Mouse (Mus musculus) cortical plate, adult 2 months (tissue): ENCODE results near the gene Adarb1. TPM values are rescaled to one million over a fixed set of nuclear protein-coding genes. Genes with fewer than 3 reads are reported as not detected.

Experiments
- H3K27ac ChIP-seq: fragments of 200-500 bp; 2 replicates; pipeline ENCODE4 v1.5.1; 2012; ENCODE audit warnings: low read length, control low read depth, inconsistent platforms; ENCODE audit not compliant: insufficient read depth
- H3K4me1 ChIP-seq: fragments of 200-500 bp; 2 replicates; pipeline ENCODE4 v1.6.1; 2011; ENCODE audit warnings: low read length; ENCODE audit not compliant: control insufficient read depth, insufficient read depth
- H3K4me3 ChIP-seq: fragments of 200-500 bp; 2 replicates; pipeline ENCODE4 v1.5.1; 2011; ENCODE audit warnings: mild to moderate bottlenecking, low read length, control low read depth; ENCODE audit not compliant: insufficient read depth
- CTCF ChIP-seq: fragments of 200-500 bp; IDR thresholded peaks from 2 replicates; pipeline ENCODE4 v1.5.1; 2011; ENCODE audit warnings: mild to moderate bottlenecking, control low read depth, low read length; ENCODE audit not compliant: insufficient read depth; ENCODE audit errors: extremely low read depth
- POLR2A ChIP-seq: fragments of 200-500 bp; IDR thresholded peaks from 2 replicates; pipeline ENCODE4 v1.6.1; 2011; ENCODE audit warnings: mild to moderate bottlenecking, low read length, control low read depth; ENCODE audit not compliant: insufficient read depth; ENCODE audit errors: extremely low read depth
- polyA plus RNA-seq: library from polyadenylated mRNA; depleted of rRNA; stranded (reverse); fragments of >200 nt; gene quantifications from 2 replicates; pipeline ENCODE4 v1.2.3, GENCODE M21; 2012

The Adarb1 gene
- polyA plus RNA-seq, 1 experiment: 105 TPM

DNA sequence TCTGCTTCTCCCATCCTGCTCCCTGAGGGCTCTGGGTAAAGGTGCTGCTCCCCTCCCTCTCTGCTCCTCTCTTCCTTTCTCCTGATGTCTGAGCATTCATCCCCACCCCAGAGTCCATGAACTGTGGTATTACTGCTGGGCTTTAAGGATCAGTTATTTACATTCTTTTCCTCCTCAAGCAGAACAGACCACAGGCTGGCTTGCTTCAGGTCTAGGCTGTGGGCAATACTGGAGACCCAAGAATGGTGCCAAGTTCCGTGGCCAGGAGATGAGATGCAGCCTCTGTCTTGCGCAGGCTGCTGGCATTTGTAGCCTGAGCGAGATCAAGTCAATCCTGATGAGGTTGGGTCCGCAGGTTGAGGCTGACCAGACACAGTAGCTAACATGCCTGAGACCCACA lies 33.8 kb upstream of the Adarb1 start:
- H3K27ac ChIP-seq: no peak overlapping the region
- TF ChIP-seq CTCF (no peak), POLR2A (no peak)

DNA sequence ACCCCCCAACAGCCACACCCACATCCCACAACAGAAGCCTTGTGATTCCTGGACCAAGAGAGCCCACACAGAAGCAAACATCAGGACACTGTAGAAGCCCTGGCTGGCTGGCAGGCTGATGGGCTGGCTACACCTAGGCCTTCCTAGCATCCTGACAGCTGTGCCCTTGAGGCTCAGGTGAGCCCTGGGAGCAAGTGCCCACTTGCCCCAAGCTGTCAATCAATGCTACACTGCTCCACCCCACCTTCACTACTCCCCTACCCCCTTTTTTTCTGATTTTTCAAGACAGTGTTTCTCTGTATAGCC lies 32.0 kb upstream of the Adarb1 start:
- no peak overlapping the region for H3K4me3 ChIP-seq
- TF ChIP-seq CTCF (no peak), POLR2A (no peak)
- peaks cover 8% of the 10 kb centered on the region for H3K4me1 ChIP-seq
- H3K27ac ChIP-seq: no peak overlapping the region

More for the DNA sequence above, 33.8 kb upstream of the Adarb1 start:
- H3K4me3 ChIP-seq: no peak overlapping the region
- peaks cover 8% of the 10 kb centered on the region for H3K4me1 ChIP-seq

- TF ChIP-seq POLR2A (no peak), CTCF (no peak)
- H3K4me1 ChIP-seq: peaks cover 8% of the 10 kb centered on the region
- no peak overlapping the region for H3K4me3 ChIP-seq
- H3K27ac ChIP-seq: no peak overlapping the region
Measured at GRCm38 (mm10) chr10:77449315-77450158, 31.5 kb upstream of the Adarb1 start.

DNA sequence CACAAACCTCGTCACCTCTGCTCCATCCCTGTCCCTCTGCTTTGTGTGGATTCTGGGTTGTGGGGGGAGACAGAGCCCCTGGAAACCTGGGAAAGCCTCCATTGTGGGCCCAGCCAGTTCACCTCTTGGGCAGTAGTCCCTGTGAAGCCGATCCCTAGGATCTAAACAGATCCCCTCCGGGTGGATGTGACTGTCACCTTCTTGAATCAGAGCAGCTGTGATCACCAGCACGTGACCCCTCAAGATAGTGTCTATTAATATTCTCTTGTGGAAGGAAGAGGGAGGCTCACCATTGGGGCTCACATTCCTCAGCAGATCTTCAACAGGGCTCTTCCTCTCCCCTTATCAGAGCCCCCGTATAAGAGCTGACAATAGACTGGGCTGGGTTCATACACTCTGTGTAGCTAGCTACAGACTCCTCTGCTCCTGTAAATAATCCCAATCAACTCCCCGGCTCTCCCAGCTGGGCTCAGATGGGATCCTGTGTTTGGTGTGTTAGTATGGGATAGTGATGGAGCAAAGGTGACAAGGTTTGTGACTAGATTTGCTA lies 30.7 kb upstream of the Adarb1 start:
- Histone ChIP-seq H3K4me1 (peaks cover 8% of the 10 kb centered on the region), H3K4me3 (no peak overlapping the region), H3K27ac (no peak overlapping the region)
- TF ChIP-seq POLR2A (no peak), CTCF (no peak)

- Histone ChIP-seq H3K4me3 (no peak overlapping the region), H3K4me1 (peaks cover 8% of the 10 kb centered on the region), H3K27ac (no peak overlapping the region)
- no peak for TF ChIP-seq CTCF
- no peak for TF ChIP-seq POLR2A
Measured at GRCm38 (mm10) chr10:77448209-77448608, 30.1 kb upstream of the Adarb1 start.

- peaks cover 8% of the 10 kb centered on the region for H3K4me1 ChIP-seq
- no peak for TF ChIP-seq POLR2A
- no peak for TF ChIP-seq CTCF
- no peak overlapping the region for H3K4me3 ChIP-seq
- no peak overlapping the region for H3K27ac ChIP-seq
Measured at GRCm38 (mm10) chr10:77447755-77448154, 29.7 kb upstream of the Adarb1 start.

DNA sequence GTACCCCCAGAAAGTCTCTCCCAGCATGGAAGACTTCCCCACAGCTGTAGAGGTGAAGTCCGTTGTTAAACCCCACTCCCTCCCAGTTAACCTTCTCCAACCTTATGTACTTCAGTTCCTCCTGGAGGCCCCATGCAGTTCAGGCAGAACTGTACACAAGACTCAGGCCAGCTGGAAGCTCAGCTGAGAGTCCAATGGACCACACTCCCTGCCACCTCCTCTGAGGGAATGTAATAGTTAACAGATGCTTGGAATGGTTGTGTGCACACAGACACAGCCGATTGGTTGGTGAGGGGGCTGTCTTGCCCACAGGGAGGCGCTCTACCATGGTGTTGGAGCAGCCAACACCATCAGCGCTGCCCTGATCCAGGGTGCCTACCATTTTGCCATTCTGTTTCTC lies 24.2 kb upstream of the Adarb1 start:
- H3K4me1 ChIP-seq: no peaks in the 10 kb centered on the region
- TF ChIP-seq POLR2A: no peak
- TF ChIP-seq CTCF: no peak
- H3K4me3 ChIP-seq: no peak overlapping the region
- H3K27ac ChIP-seq: no peak overlapping the region

- Histone ChIP-seq H3K4me3 (no peak overlapping the region), H3K4me1 (no peaks in the 10 kb centered on the region), H3K27ac (no peak overlapping the region)
- no peak for TF ChIP-seq POLR2A
- no peak for TF ChIP-seq CTCF
Measured at GRCm38 (mm10) chr10:77441812-77442211, 23.7 kb upstream of the Adarb1 start.

- TF ChIP-seq CTCF: no peak
- TF ChIP-seq POLR2A: no peak
- Histone ChIP-seq H3K27ac (no peak overlapping the region), H3K4me1 (no peaks in the 10 kb centered on the region), H3K4me3 (no peak overlapping the region)
Measured at GRCm38 (mm10) chr10:77440841-77441755, 23.0 kb upstream of the Adarb1 start.

GRCm38 (mm10) chr10:77440286-77440685 lies 22.2 kb upstream of the Adarb1 start:
- Histone ChIP-seq H3K4me3 (no peak overlapping the region), H3K4me1 (no peaks in the 10 kb centered on the region), H3K27ac (no peak overlapping the region)
- TF ChIP-seq CTCF: no peak
- TF ChIP-seq POLR2A: no peak
